Mouse (Mus musculus): ENCODE measurements around the gene Tlcd1. TPM values are rescaled to one million over a fixed set of nuclear protein-coding genes. Genes with fewer than 3 reads are reported as not detected.
"Not testable (repeated sequence)": the region's sequence is repeated elsewhere in the genome, so short reads cannot be mapped to it uniquely, and the experiment has no call there.

Tlcd1 gene
- polyA plus RNA-seq (2015; fragmentation: Nextera tagmentation; extraction: Ambion mirVana), result 7.4 and 10.1 TPM in 2 replicates

DNA sequence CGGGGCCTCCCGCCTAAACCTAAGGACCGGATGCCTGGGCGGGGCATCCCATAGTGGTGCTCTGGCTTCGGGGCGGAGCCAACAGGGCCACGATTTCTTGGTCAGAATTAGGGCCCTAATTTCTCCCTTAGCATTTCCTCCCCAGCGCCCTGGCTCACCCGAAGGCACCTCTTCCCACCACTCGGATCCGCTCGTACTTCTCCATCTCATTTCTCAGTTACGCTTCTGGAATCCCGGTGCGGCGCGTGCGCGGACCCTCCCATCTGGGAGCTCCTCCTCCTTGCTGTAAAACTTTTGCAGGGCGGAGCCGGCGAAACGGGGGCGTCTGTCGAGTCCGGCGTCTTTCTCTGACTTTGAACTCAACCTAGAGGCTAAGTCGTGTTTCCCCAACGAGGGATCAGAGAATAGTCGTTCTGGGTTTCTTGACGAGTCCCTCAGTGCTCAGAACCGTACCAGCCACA, at the start of gene Tlcd1, which contains the start of gene Nek8:
Gene Tlcd1, plus strand, starts transcription at position 310 of the 461 bp plus-strand sequence.
Gene Nek8, minus strand, starts transcription at position 274 of the 461 bp plus-strand sequence.
- peak within 1 kb of the TSS; percentile 55 for H3K9ac ChIP-seq (ENCODE audit: low read depth, low read length)
- H3K36me3 ChIP-seq (ENCODE audit: control insufficient read depth, insufficient read depth, low read length), result peaks cover 13% of the 10 kb centered on the region
- H3K9me3 ChIP-seq (replicated peaks; ENCODE audit: control insufficient read depth, low read length, poor library complexity, severe bottlenecking), result no peaks in the 10 kb centered on the region
- H3K27ac ChIP-seq (ENCODE audit: low read length), result peak within 1 kb of the TSS; percentile 55
- H3K4me2 ChIP-seq (ENCODE audit: low read length), result peak within 1 kb of the TSS; percentile 74
- ATAC-seq, result 0 out of 2 replicates have a peak, but pooled peaks have one; percentile 21
- peak within 1 kb of the TSS; percentile 64 for H3K4me3 ChIP-seq (ENCODE audit: low read depth, low read length)
- peaks cover 20% of the 10 kb centered on the region for H3K4me1 ChIP-seq (ENCODE audit: control insufficient read depth, insufficient read depth, low read length)
- under 1% methylated on average over 32 of the region's 32 CpGs for WGBS
- no peaks in the 10 kb centered on the region for H3K27me3 ChIP-seq (ENCODE audit: control insufficient read depth, insufficient read depth, low read depth, low read length)

DNA sequence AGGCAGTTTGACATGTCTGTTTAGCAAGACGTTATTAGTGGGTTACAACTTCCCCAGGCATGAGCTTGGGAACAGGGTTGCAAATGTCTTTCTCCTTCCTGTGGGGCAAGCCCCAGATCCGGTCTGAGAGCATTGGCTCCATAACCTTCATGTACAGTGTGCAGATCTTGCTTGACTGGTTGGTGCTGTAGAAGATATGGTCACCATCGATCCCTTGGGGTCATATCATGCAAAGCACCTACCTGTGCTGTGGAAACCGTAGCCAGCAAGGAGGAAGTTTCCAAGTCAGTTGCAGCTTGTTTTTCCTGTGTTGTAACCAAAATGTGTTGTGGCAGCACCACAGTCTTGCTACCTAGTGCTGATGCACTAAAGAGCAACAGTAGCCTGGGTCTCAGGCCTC, 49.8 kb upstream of the Tlcd1 start:
- no peak overlapping the region for H3K27ac ChIP-seq (ENCODE audit: low read length)
- H3K9me3 ChIP-seq (replicated peaks; ENCODE audit: control insufficient read depth, low read length, poor library complexity, severe bottlenecking), result no peaks in the 10 kb centered on the region
- H3K9ac ChIP-seq (ENCODE audit: low read depth, low read length), result no peak overlapping the region
- H3K4me2 ChIP-seq (ENCODE audit: low read length), result no peak overlapping the region
- no peak overlapping the region for H3K4me3 ChIP-seq (ENCODE audit: low read depth, low read length)
- no peaks in the 10 kb centered on the region for H3K36me3 ChIP-seq (ENCODE audit: control insufficient read depth, insufficient read depth, low read length)
- WGBS, result 85% methylated on average over 4 of the region's 4 CpGs
- H3K27me3 ChIP-seq (ENCODE audit: control insufficient read depth, insufficient read depth, low read depth, low read length), result no peaks in the 10 kb centered on the region
- H3K4me1 ChIP-seq (ENCODE audit: control insufficient read depth, insufficient read depth, low read length), result no peaks in the 10 kb centered on the region
- ATAC-seq, result no peak

DNA sequence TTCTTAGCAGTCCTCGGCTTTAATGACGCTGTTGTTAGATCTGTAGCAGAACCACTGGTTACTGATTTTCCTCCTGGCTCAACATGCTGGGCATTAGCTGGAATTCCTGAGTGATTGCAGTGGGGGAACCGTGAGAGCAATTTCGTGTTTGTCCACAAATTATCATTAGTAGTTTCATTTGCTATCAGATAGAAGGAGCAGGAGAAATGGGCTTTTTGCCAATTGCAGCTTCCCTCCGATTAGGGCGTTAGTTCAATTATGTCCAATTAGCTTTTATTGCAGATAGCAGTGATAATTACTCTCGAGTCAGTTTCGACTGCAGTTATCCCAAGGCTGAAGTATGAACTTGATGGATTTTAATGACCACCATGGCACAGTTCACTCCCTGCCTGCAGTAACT, 47.1 kb upstream of the Tlcd1 start:
- H3K36me3 ChIP-seq (ENCODE audit: control insufficient read depth, insufficient read depth, low read length), result no peaks in the 10 kb centered on the region
- no peak overlapping the region for H3K4me2 ChIP-seq (ENCODE audit: low read length)
- no peak overlapping the region for H3K9ac ChIP-seq (ENCODE audit: low read depth, low read length)
- H3K27ac ChIP-seq (ENCODE audit: low read length), result peak overlapping the region; percentile 21; the same call in 1 of the 2 replicates
- H3K4me3 ChIP-seq (ENCODE audit: low read depth, low read length), result no peak overlapping the region
- no peaks in the 10 kb centered on the region for H3K27me3 ChIP-seq (ENCODE audit: control insufficient read depth, insufficient read depth, low read depth, low read length)
- 68% methylated on average over 8 of the region's 8 CpGs for WGBS
- no peak for ATAC-seq
- no peaks in the 10 kb centered on the region for H3K4me1 ChIP-seq (ENCODE audit: control insufficient read depth, insufficient read depth, low read length)
- H3K9me3 ChIP-seq (replicated peaks; ENCODE audit: control insufficient read depth, low read length, poor library complexity, severe bottlenecking), result no peaks in the 10 kb centered on the region

DNA sequence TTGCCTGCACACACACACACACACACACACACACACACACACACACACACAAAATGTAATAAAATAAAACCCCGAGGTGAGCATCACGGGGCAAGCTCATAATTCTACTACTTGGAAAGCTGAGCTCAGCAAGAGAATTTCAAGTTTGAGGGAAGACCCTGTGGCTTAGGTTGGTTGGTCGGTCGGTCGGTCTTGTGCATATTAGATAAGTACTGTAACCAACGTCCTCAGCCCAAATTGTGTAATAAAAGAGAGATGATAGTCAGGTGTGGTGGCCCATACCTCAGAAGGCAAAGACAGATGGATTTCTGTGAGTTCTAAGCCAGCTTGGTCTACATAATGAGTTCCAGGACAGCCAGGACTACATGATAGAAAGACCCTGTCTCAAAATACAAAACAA, 42.6 kb upstream of the Tlcd1 start:
- 99% methylated on average over 6 of the region's 6 CpGs for WGBS
- Histone ChIP-seq H3K9ac (ENCODE audit: low read depth, low read length) (no peak overlapping the region), H3K4me2 (ENCODE audit: low read length) (no peak overlapping the region), H3K9me3 (replicated peaks; ENCODE audit: control insufficient read depth, low read length, poor library complexity, severe bottlenecking) (no peaks in the 10 kb centered on the region), H3K27me3 (ENCODE audit: control insufficient read depth, insufficient read depth, low read depth, low read length) (no peaks in the 10 kb centered on the region), H3K4me3 (ENCODE audit: low read depth, low read length) (no peak overlapping the region), H3K4me1 (ENCODE audit: control insufficient read depth, insufficient read depth, low read length) (no peaks in the 10 kb centered on the region), H3K36me3 (ENCODE audit: control insufficient read depth, insufficient read depth, low read length) (no peaks in the 10 kb centered on the region), H3K27ac (ENCODE audit: low read length) (no peak overlapping the region)
- no peak for ATAC-seq

DNA sequence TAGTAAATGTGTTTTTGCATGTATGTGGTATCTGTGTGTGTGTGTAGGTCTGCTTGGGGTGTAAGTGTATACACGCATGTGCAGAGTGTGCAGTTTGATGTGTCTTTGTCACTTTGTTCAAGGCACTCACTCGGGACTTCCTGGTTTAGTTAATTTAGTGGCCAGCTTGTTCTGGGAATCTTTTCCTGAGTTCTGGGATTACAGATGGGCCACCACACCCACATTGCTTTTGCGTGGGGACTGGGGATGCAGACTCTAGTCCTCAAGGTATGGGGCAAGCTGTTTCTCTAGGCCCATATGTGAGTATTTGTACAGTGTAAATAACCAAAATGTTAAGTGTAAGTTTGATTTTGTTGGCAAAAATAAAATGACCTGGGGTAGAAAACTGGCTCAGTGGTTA, 42.2 kb upstream of the Tlcd1 start:
- Histone ChIP-seq H3K4me2 (ENCODE audit: low read length) (no peak overlapping the region), H3K4me1 (ENCODE audit: control insufficient read depth, insufficient read depth, low read length) (no peaks in the 10 kb centered on the region), H3K27me3 (ENCODE audit: control insufficient read depth, insufficient read depth, low read depth, low read length) (no peaks in the 10 kb centered on the region), H3K4me3 (ENCODE audit: low read depth, low read length) (no peak overlapping the region), H3K36me3 (ENCODE audit: control insufficient read depth, insufficient read depth, low read length) (no peaks in the 10 kb centered on the region), H3K27ac (ENCODE audit: low read length) (no peak overlapping the region), H3K9ac (ENCODE audit: low read depth, low read length) (no peak overlapping the region), H3K9me3 (replicated peaks; ENCODE audit: control insufficient read depth, low read length, poor library complexity, severe bottlenecking) (no peaks in the 10 kb centered on the region)
- WGBS, result 87% methylated on average over 3 of the region's 3 CpGs
- no peak for ATAC-seq

DNA sequence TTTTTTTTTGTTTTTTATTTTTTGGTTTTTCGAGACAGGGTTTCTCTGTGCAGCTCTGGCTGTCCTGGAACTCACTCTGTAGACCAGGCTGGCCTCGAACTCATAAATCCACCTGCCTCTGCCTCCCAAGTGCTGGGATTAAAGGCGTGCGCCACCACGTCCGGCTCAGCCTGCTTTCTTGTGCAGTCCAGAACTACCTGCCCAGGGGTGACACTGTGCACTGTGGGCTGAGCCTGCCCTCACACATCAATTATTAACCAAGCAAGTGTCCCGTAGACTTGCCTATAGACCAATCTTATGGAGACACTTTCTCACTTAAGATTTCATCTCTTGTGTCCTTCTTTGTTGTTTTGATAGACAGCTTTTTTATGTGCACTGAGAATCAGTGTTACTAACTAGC, 41.2 kb upstream of the Tlcd1 start:
- not testable (repeated sequence) for H3K4me3 ChIP-seq (ENCODE audit: low read depth, low read length); H3K9ac ChIP-seq (ENCODE audit: low read depth, low read length); H3K9me3 ChIP-seq (replicated peaks; ENCODE audit: control insufficient read depth, low read length, poor library complexity, severe bottlenecking); H3K27ac ChIP-seq (ENCODE audit: low read length); H3K36me3 ChIP-seq (ENCODE audit: control insufficient read depth, insufficient read depth, low read length); H3K4me2 ChIP-seq (ENCODE audit: low read length); ATAC-seq; H3K4me1 ChIP-seq (ENCODE audit: control insufficient read depth, insufficient read depth, low read length); H3K27me3 ChIP-seq (ENCODE audit: control insufficient read depth, insufficient read depth, low read depth, low read length)
- 96% methylated on average over 7 of the region's 7 CpGs for WGBS

DNA sequence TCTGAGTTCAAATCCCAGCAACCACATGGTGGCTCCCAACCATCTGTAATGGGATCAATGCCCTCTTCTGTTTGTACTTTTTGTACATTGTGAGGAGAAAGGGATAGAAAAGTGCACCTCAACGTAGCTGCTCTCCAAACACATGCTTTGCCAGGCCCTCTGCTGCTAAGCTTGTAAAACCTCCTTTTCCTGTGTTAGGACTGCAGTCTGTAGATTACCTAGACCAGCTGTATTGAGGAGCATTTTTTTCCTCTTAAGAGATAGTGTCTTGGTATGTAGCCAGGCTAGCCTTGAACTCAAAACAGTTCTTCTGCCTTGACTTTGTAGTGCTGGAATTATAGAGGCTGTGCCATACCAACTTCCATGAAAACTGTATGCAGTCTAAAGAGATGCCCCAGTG, 40.4 kb upstream of the Tlcd1 start:
- Histone ChIP-seq H3K4me3 (ENCODE audit: low read depth, low read length) (no peak overlapping the region), H3K27me3 (ENCODE audit: control insufficient read depth, insufficient read depth, low read depth, low read length) (no peaks in the 10 kb centered on the region), H3K4me2 (ENCODE audit: low read length) (no peak overlapping the region), H3K9ac (ENCODE audit: low read depth, low read length) (no peak overlapping the region), H3K4me1 (ENCODE audit: control insufficient read depth, insufficient read depth, low read length) (no peaks in the 10 kb centered on the region), H3K36me3 (ENCODE audit: control insufficient read depth, insufficient read depth, low read length) (no peaks in the 10 kb centered on the region), H3K27ac (ENCODE audit: low read length) (no peak overlapping the region), H3K9me3 (replicated peaks; ENCODE audit: control insufficient read depth, low read length, poor library complexity, severe bottlenecking) (no peaks in the 10 kb centered on the region)
- ATAC-seq, result no peak
- 91% methylated on average over 1 of the region's 1 CpGs for WGBS

DNA sequence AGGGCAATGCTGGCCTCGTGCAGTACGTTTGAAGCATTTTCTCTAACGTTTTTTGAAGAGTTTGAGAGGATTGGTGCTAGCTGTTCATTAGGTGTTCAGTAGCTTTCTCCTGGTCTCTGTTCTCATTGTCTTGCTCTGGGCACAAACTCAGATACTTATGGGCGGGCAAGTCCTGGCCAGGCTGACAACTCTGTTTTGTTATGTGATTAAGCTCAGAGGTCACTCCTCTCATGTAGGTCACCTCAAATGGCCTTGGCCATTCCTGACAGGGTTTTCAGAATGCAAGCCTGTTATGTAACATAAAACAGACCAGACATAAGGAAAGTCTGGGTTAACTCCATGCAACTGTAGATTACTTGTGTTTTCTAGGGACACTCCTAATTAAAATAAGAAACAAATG, 38.9 kb upstream of the Tlcd1 start:
- Histone ChIP-seq H3K4me1 (ENCODE audit: control insufficient read depth, insufficient read depth, low read length) (no peaks in the 10 kb centered on the region), H3K27ac (ENCODE audit: low read length) (no peak overlapping the region), H3K9me3 (replicated peaks; ENCODE audit: control insufficient read depth, low read length, poor library complexity, severe bottlenecking) (no peaks in the 10 kb centered on the region), H3K36me3 (ENCODE audit: control insufficient read depth, insufficient read depth, low read length) (no peaks in the 10 kb centered on the region), H3K4me2 (ENCODE audit: low read length) (no peak overlapping the region), H3K9ac (ENCODE audit: low read depth, low read length) (no peak overlapping the region), H3K27me3 (ENCODE audit: control insufficient read depth, insufficient read depth, low read depth, low read length) (no peaks in the 10 kb centered on the region), H3K4me3 (ENCODE audit: low read depth, low read length) (no peak overlapping the region)
- no peak for ATAC-seq
- WGBS, result 70% methylated on average over 4 of the region's 4 CpGs

DNA sequence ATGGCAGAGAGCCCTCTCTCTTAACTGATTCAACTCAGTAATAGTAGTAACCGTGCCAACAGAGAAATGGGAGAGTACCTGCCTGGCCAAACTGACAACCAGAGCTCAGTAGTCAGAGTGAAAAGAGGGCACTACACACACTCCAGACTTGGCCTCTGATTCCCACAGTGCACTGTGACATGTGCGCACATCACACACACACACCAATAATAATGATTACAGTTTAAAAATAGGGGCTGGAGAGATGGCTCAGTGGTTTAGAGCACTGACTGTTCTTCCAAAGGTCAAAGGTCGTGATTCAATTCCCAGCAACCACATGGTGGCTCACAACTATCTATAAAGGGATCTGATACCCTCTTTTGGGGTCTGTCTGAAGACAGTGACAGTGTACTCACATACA, 38.5 kb upstream of the Tlcd1 start:
- Histone ChIP-seq H3K27me3 (ENCODE audit: control insufficient read depth, insufficient read depth, low read depth, low read length) (no peaks in the 10 kb centered on the region), H3K4me3 (ENCODE audit: low read depth, low read length) (no peak overlapping the region), H3K9ac (ENCODE audit: low read depth, low read length) (no peak overlapping the region), H3K9me3 (replicated peaks; ENCODE audit: control insufficient read depth, low read length, poor library complexity, severe bottlenecking) (no peaks in the 10 kb centered on the region), H3K27ac (ENCODE audit: low read length) (no peak overlapping the region), H3K36me3 (ENCODE audit: control insufficient read depth, insufficient read depth, low read length) (0 out of 2 replicates have a peak, but pooled peaks cover under 1% of the 10 kb centered on the region), H3K4me2 (ENCODE audit: low read length) (no peak overlapping the region), H3K4me1 (ENCODE audit: control insufficient read depth, insufficient read depth, low read length) (no peaks in the 10 kb centered on the region)
- no peak for ATAC-seq
- WGBS, result 89% methylated on average over 3 of the region's 3 CpGs

All from midbrain, embryonic 16.5 days (tissue).